Mouse (Mus musculus) erythroblast, embryonic 14.5 days (primary cell): Measurements from ENCODE around the gene Alad.

Experiments
- GATA1 ChIP-seq: IDR thresholded peaks from 2 replicates; pipeline ENCODE4 v1.6.1; 2012; ENCODE audit warnings: low read length, inconsistent platforms, mixed read lengths
- TAL1 ChIP-seq: IDR thresholded peaks from 3 replicates; pipeline ENCODE4 v1.6.1; 2012; ENCODE audit warnings: low read length, inconsistent platforms, mixed read lengths

GRCm38 (mm10) chr4:62516079-62516478 is 3.6 kb downstream of the Alad start:
- TF ChIP-seq GATA1 (no peak), TAL1 (no peak)
